Mouse (Mus musculus) CD4-positive, CD25-positive, alpha-beta regulatory T cell, adult 4 months (primary cell): ENCODE results near the gene Mcub. TPM values are rescaled to one million over a fixed set of nuclear protein-coding genes. Genes with fewer than 3 reads are reported as not detected.

Experiments
- ATAC-seq: one replicate; pipeline ENCODE4 v1.8.0; 2017
- polyA plus RNA-seq, 2 experiments: library from polyadenylated mRNA; unstranded; fragments of 100-300 nt; shearing (Covaris generic); gene quantifications; one replicate each; pipeline ENCODE4 v1.2.1; 2017

The Mcub gene
- polyA plus RNA-seq, 2 experiments from 2014 or later: 23.8 to 24.6 TPM

- no peak for ATAC-seq
These were observed 21.6 kb downstream of the Mcub start for GRCm38 (mm10) chr3:129948359-129948758.

- ATAC-seq: no peak
These were observed 23.6 kb downstream of the Mcub start for GRCm38 (mm10) chr3:129946217-129946914.

GRCm38 (mm10) chr3:129943813-129944212 lies 26.2 kb downstream of the Mcub start:
- ATAC-seq: no peak

- ATAC-seq: no peak
These were observed 28.7 kb downstream of the Mcub start for GRCm38 (mm10) chr3:129941291-129941690.

GRCm38 (mm10) chr3:129940780-129941179 lies 29.2 kb downstream of the Mcub start:
- no peak for ATAC-seq

GRCm38 (mm10) chr3:129939058-129939457 lies 30.9 kb downstream of the Mcub start:
- no peak for ATAC-seq

GRCm38 (mm10) chr3:129937848-129938247 lies 32.2 kb downstream of the Mcub start:
- no peak for ATAC-seq

GRCm38 (mm10) chr3:129936561-129936960 lies 33.4 kb downstream of the Mcub start:
- ATAC-seq: no peak

- ATAC-seq: peak; percentile 47
These were observed 37.6 kb downstream of the Mcub start for GRCm38 (mm10) chr3:129932443-129932842.

GRCm38 (mm10) chr3:129930213-129930778 lies 39.7 kb downstream of the Mcub start:
- no peak for ATAC-seq

- ATAC-seq: no peak
These were observed 44.1 kb downstream of the Mcub start for GRCm38 (mm10) chr3:129925861-129926260.

- no peak for ATAC-seq
These were observed 46.4 kb downstream of the Mcub start for GRCm38 (mm10) chr3:129923581-129923980.

- peak; percentile 74 for ATAC-seq
These were observed 51.6 kb downstream of the Mcub start for GRCm38 (mm10) chr3:129918434-129918833.

GRCm38 (mm10) chr3:129917424-129917823 lies 52.6 kb downstream of the Mcub start:
- no peak for ATAC-seq

- no peak for ATAC-seq
These were observed 56.8 kb downstream of the Mcub start for GRCm38 (mm10) chr3:129913241-129913640.

- no peak for ATAC-seq
These were observed 58.0 kb downstream of the Mcub start for GRCm38 (mm10) chr3:129912025-129912424.

- no peak for ATAC-seq
These were observed 65.4 kb downstream of the Mcub start for GRCm38 (mm10) chr3:129904381-129905132.

GRCm38 (mm10) chr3:129903866-129904265 lies 66.1 kb downstream of the Mcub start:
- no peak for ATAC-seq

GRCm38 (mm10) chr3:129903369-129903768 lies 66.6 kb downstream of the Mcub start:
- ATAC-seq: no peak

- peak; percentile 97 for ATAC-seq
These were observed 68.7 kb downstream of the Mcub start, which contains the start of gene Casp6 for GRCm38 (mm10) chr3:129901271-129901809. Gene Casp6 (plus strand): TSS chr3:129901425.

GRCm38 (mm10) chr3:129898886-129899285 lies 71.1 kb downstream of the Mcub start:
- no peak for ATAC-seq

GRCm38 (mm10) chr3:129896591-129896990 lies 73.4 kb downstream of the Mcub start:
- no peak for ATAC-seq

- no peak for ATAC-seq
These were observed 76.9 kb downstream of the Mcub start for GRCm38 (mm10) chr3:129893143-129893542.
